Mouse (Mus musculus) layer of hippocampus, postnatal 10 days (tissue): ENCODE measurements around the gene Ost4. TPM values are rescaled to one million over a fixed set of nuclear protein-coding genes. Genes with fewer than 3 reads are reported as not detected.
"Not testable (repeated sequence)": the region's sequence is repeated elsewhere in the genome, so short reads cannot be mapped to it uniquely, and the experiment has no call there.

Experiments used
- DNase-seq, 2 experiments: peaks; one replicate each; pipeline ENCODE4 v3.0.0; 2021; ENCODE audit warnings: low spot score in 2 of 2
- total RNA-seq, 2 experiments: library from RNA; stranded (reverse); gene quantifications; 2 replicates each; pipeline ENCODE4 v1.2.3; 2021

The Ost4 gene
- total RNA-seq, 2 experiments from 2014 or later, result 91.7 to 98.2 TPM

DNA sequence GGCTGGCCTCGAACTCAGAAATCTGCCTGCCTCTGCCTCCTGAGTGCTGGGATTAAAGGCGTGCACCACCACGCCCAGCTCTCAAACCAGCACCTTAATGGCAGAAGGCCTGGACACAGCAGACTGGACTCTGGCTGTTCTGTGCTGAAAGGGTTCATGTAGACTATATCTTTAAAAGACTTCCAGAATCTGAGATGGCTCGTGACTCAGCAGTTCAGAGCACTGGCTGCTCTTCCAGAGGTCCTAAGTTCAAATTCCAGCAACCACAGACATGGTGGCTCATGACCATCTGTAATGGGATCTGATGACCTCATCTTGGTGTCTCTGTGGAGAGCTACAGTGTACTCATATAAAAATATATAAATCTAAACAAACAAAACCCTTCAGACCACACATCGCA, 5.7 kb downstream of the Ost4 start:
- DNase-seq, result no peak

DNA sequence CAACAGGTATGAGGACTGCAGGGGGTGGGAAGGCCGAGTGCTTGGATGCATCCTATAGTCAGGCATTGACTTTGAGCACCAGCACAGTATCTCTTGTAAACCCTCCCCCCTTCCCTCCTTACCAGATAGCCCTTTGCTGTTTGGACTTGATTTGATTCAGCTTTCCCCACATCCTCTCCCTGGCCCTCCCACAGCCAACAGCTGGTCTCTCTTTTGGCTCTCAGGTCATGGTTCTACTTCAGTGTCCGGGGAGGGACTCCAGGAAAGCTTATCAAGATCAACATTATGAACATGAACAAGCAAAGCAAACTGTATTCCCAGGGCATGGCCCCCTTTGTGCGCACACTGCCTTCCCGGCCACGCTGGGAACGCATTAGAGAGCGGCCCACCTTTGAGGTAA, 17.2 kb downstream of the Ost4 start:
- DNase-seq, result no peak

DNA sequence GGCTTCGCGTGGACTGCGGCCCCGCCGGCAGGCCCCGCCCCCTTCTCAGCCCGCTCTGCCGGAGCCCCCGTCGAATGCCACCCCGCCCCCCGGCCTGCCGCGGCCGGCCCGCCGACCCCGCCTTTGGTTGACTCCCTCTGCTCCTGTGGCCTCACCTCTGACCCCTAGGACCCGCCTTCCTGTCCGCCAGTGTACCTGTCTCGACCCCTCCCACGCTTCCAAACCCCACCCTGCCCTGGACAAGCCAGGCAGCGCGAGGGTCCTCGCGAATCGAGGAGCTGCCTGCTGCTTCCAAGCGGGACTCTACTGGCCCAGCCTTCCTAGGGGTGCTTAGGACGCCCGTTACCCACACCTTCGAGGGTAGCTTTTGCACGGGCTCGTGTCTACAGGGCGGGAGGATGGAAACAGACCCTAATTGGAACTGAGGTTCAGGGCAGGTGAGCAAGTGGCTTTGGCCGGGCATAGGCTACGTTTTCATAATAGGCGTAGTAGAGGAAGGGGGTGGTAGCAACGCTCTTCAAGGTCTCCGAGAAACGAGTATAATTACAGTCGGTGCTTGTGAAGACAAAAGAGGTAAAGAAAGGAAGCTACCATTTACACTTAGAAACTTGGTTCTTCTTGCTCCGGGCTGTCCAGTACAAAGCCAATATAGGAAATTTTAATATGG, 18.4 kb downstream of the Ost4 start:
- no peak for DNase-seq

- DNase-seq, result peak; percentile 98
Measured at GRCm38 (mm10) chr5:30888337-30889087, 19.1 kb downstream of the Ost4 start, which contains the start of gene Agbl5. Gene Agbl5, plus strand, starts transcription at chr5:30888694.

GRCm38 (mm10) chr5:30887858-30888336, 19.7 kb downstream of the Ost4 start:
- DNase-seq, result peak; percentile 94 to 96

DNA sequence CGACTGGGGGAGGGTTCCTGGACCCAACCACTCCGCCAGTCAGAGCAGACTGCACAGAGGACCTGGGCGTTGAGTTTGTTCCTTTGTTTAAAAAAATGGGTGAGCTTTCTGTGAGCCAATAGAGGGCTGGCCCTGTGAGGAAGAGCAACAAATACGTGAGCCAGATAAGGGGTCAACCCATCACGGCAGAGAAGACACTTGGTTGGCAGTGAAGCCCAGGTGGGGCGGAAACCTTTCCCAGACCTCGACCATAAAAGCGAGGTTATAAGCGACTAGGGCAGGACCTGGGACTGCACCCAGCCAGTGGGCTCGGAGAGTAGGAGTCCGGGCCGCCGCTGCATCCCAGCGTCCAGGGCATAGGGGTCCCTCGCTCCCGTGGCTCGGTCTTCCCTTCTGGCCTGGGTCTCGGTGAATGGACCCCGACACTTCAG, 20.2 kb downstream of the Ost4 start:
- peak in 1 of 2 experiments; percentile 56 for DNase-seq

GRCm38 (mm10) chr5:30886731-30887130, 20.9 kb downstream of the Ost4 start:
- no peak for DNase-seq

- DNase-seq, result no peak
Measured at GRCm38 (mm10) chr5:30886209-30886608, 21.4 kb downstream of the Ost4 start.

DNA sequence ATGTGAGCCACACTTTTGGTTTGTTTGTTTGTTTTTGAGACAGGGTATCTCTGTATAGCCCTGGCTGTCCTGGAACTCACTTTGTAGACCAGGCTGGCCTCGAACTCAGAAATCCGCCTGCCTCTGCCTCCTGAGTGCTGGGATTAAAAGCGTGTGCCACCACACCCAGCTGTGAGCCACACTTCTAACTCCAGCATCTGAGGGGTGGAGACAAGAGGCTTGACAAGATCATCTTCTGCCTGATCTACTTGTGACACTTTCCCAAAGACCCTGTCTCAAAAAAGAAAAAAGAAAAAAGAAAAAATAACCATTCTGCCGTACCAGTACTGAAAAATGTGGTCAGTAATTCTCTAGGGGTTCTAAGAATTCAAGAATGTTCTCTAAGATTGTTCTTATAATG, 25.7 kb downstream of the Ost4 start:
- DNase-seq, result not testable (repeated sequence)

DNA sequence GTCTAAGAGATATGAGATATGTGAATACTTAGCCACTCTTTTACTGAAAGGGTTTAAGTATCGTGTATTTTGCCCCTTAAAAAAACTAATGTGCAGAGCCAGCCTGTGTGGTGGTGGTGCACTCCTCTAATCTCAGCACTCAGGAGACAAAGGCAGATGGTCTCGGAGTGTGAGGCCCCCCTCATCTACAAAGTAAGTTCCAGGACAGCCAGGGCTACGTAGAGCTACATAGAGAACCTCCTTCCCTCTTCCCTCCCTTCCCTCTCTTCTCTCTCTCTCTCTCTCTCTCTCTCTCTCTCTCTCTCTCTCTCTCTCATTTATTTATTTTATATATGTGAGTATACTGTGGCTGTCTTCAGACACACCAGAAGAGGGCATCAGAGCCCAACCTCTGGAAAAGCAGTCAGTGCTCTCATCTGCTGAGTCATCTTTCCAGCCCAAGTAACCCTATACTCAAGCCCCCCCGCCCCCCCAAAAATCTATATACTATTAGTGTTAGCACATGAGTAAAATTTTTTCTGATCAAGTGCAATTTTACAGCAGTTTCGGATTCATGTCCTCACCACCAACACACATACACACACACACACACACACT, 28.1 kb downstream of the Ost4 start:
- no peak for DNase-seq

DNA sequence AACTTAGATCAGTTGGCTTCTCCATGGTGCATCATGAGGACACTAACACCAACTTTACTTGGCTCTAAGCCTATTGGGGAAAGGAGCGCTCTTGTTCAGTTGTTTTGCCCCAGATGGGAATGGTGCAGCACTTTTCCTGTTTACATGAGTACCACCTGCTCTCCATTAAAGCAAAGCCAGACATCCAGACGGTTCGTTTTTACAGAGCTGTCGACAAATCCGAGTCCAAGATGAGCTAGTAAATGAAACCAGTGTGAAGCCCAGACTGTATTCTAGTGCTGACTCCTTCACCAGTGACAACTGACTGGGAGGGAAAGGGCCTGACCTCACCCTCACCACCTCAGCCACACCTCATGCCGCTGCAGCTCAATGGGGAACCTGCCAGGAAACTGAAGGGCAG, 29.0 kb downstream of the Ost4 start:
- peak in 1 of 2 experiments; percentile 41 for DNase-seq

DNA sequence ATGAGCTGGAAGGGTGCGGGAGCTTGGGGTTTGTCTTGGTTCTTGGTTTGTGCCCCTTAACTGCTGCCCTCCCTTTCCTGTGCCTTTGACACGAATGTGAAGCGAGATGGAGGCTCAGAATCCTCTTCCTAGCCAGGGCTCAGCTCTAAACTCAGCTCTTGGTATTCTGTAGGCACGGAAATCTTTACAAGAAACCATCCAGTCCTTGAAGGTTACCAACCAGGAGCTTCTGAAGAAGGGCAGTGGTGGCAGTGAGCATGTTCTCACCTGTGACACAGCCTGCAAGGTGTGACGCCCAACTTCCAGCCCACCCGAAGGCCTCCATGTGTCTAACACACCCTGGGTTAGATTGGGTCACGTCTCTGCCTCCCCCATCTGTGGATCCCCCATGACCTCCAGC, 33.2 kb downstream of the Ost4 start:
- no peak for DNase-seq

DNA sequence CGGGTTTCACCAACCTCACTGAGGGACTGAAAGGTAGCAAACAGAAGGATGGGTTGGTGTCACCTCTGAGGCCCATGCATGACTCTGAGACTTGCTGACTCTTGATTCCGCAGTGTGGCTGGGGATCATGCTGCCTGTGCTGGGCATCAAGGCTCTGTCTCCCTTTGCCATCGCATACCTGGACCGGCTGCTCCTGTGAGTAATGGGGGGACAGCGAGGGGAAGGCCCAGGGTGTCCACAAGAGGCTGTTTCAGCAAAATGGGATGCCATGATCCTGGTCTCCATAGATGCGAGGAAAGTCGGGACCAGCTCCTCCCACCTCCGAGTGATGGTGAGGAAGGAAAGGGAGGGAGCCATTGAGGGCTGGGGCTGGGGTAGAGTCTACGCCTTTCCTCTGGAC, 35.0 kb downstream of the Ost4 start:
- no peak for DNase-seq

GRCm38 (mm10) chr5:30870131-30870406, 37.5 kb downstream of the Ost4 start:
- no peak for DNase-seq

DNA sequence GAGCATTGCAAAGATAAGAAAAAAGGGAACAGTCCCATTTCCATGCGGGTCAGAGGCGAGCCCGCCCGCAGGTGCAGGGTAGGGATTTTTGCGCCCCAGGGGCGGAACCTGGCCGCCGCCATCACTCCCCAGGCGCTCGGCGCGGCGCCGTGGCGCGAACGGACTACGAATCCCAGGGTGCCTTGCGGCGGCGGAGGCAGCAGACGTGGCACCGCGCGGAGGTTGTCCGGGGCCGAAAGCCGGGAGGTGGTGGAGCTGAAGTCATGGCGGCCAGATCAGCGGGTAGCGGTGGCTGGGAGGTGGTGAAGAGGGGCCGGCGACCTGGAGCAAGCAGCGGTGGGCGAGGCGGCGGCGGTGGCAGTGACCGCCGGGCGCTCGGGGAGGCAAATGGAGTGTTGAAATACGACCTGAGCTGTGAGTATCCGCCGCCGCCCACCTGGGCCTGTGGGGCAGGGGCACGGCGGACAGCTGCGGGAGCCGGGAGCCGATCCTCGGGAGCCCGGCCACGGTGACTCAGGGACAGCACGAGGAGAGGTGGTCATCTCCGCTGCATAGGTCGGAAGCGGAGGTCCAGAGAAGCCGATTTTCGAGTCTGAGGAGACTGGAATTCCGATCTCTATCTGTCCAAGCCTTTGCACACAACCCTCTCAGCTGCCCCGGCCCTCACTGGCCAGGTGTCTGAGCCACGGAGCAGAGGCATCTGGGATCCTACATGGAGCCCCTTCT, 38.0 kb downstream of the Ost4 start:
- DNase-seq, result peak; percentile 89 to 94

DNA sequence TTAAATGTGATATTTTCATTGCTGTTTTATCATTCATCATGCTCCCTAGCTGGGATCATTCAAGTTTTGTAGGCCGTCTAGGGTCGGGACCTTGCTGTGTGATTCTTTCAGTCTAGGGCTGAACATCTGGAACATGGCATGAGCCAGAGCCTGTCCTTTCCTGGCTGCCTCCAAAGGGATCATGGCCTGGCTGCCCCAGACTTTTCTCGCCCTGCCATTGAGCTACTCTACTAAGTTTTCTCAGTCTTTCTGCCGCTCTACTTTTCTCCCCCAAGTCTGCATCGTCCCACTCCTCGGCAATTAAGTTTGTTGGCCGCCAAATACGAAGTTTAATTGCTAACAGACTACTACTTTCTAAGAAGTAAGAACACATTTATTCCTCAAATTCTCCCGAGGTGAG, 38.6 kb downstream of the Ost4 start:
- no peak for DNase-seq

- no peak for DNase-seq
Measured at GRCm38 (mm10) chr5:30867712-30868111, 39.9 kb downstream of the Ost4 start, which contains the start of gene Tmem214. Gene Tmem214, plus strand, starts transcription at chr5:30868012.

- DNase-seq, result no peak
Measured at GRCm38 (mm10) chr5:30866871-30867270, 40.7 kb downstream of the Ost4 start.

GRCm38 (mm10) chr5:30864322-30864721, 43.3 kb downstream of the Ost4 start:
- DNase-seq, result no peak

- DNase-seq, result no peak
Measured at GRCm38 (mm10) chr5:30863852-30864251, 43.7 kb downstream of the Ost4 start.

DNA sequence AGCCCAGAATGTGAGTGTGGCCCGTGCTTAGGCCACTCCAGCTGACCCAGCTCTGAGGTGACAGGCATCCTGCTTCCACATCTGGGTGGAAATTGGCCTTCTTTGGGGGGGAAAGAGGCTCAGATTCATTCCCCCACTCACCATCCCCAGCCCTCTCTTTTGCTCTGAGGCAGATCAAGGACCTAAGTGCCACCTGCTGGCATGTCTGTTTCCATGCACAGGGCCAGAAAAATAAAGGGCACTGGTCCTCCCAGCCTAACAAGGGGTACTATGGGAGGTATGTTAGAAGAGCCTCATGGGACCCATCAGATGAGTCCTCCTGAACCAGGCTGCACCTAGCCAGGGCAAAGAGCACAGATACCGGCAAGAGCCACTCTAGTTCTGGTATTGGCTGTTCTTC, 51.5 kb downstream of the Ost4 start:
- DNase-seq, result no peak
